ENCODE assay signal across 8 mouse cellular contexts in genomic region chr11:101301299-101302003, GRCm38 (mm10). TPM values are rescaled to one million over a fixed set of nuclear protein-coding genes. Genes with fewer than 3 reads are reported as not detected.
DNase-seq lines count a peak whose midpoint lies in the region; ATAC-seq lines count a peak whose summit lies in the region.

No protein-coding gene starts in this region.

- no peaks in the 10 kb centered on the region for H3K27me3 ChIP-seq in heart, embryonic 16.5 days (ENCODE audit: control insufficient read depth, insufficient read depth, low read length)
- H3K27me3 ChIP-seq in hindbrain, embryonic 14.5 days (ENCODE audit: control insufficient read depth, insufficient read depth, low read length): no peaks in the 10 kb centered on the region
- H3K27me3 ChIP-seq in midbrain, embryonic 14.5 days (ENCODE audit: control insufficient read depth, insufficient read depth, low read length): no peaks in the 10 kb centered on the region

- peak overlapping the region; percentile 89 for H3K9ac ChIP-seq in heart, embryonic 16.5 days (ENCODE audit: low read length)
- H3K9ac ChIP-seq in hindbrain, embryonic 14.5 days: peak overlapping the region; percentile 90
- peak overlapping the region; percentile 81 for H3K9ac ChIP-seq in midbrain, embryonic 14.5 days (replicated peaks; ENCODE audit: low read length)

- no peak for ATAC-seq in heart, embryonic 16.5 days (replicated peaks; ENCODE audit: extremely low read depth, insufficient read depth, low FRiP score)
- peak; percentile 20 for ATAC-seq in activated CD4-positive, CD25-positive, alpha-beta regulatory T cell, adult 4 months
- ATAC-seq in hindbrain, embryonic 14.5 days (ENCODE audit: low FRiP score): no peak
- ATAC-seq in midbrain, embryonic 14.5 days (ENCODE audit: low FRiP score, low TSS enrichment): no peak

- 11% methylated on average over 26 of the region's 26 CpGs for WGBS in heart, embryonic 16.5 days
- 13% methylated on average over 26 of the region's 26 CpGs for WGBS in hindbrain, embryonic 14.5 days
- 14% methylated on average over 26 of the region's 26 CpGs for WGBS in midbrain, embryonic 14.5 days

- DNase-seq in heart, adult 18-20 months: no peak
- no peak for DNase-seq in hindbrain, embryonic 14.5 days (ENCODE audit: low spot score)
- DNase-seq in midbrain, embryonic 14.5 days: no peak
- no peak for DNase-seq in adrenal gland, postnatal 10 days
- no peak for DNase-seq in embryo, embryonic 10 days (ENCODE audit: low spot score)
- no peak for DNase-seq in kidney, adult 8-10 months

- H3K4me3 ChIP-seq in heart, embryonic 16.5 days (ENCODE audit: low read length): peak overlapping the region; percentile 92
- peak overlapping the region; percentile 65 for H3K4me3 ChIP-seq in hindbrain, embryonic 14.5 days (replicated peaks; ENCODE audit: low read length)
- H3K4me3 ChIP-seq in midbrain, embryonic 14.5 days (replicated peaks; ENCODE audit: low read depth, low read length): peak overlapping the region; percentile 89

- H3K4me1 ChIP-seq in heart, embryonic 16.5 days (ENCODE audit: control insufficient read depth, insufficient read depth, low read length): peaks cover 11% of the 10 kb centered on the region
- H3K4me1 ChIP-seq in hindbrain, embryonic 14.5 days (replicated peaks; ENCODE audit: control insufficient read depth, insufficient read depth, low read length): peaks cover 12% of the 10 kb centered on the region
- H3K4me1 ChIP-seq in midbrain, embryonic 14.5 days (ENCODE audit: control insufficient read depth, insufficient read depth, low read length): peaks cover 12% of the 10 kb centered on the region

- H3K9me3 ChIP-seq in heart, embryonic 16.5 days (replicated peaks; ENCODE audit: control insufficient read depth, low read length): no peaks in the 10 kb centered on the region
- H3K9me3 ChIP-seq in hindbrain, embryonic 14.5 days (ENCODE audit: control insufficient read depth, low read length): no peaks in the 10 kb centered on the region
- H3K9me3 ChIP-seq in midbrain, embryonic 14.5 days (ENCODE audit: control insufficient read depth, low read length): no peaks in the 10 kb centered on the region

- H3K36me3 ChIP-seq in heart, embryonic 16.5 days (ENCODE audit: control insufficient read depth, insufficient read depth): peaks cover 8% of the 10 kb centered on the region; the same call in 1 of the 2 replicates
- H3K36me3 ChIP-seq in hindbrain, embryonic 14.5 days (replicated peaks; ENCODE audit: control insufficient read depth, insufficient read depth): peaks cover 29% of the 10 kb centered on the region
- peaks cover 30% of the 10 kb centered on the region for H3K36me3 ChIP-seq in midbrain, embryonic 14.5 days (ENCODE audit: control insufficient read depth, insufficient read depth, low read length)

- no peak overlapping the region; the same call in 1 of the 2 replicates for H3K27ac ChIP-seq in heart, embryonic 16.5 days (ENCODE audit: low read length)
- peak overlapping the region; percentile 52 for H3K27ac ChIP-seq in hindbrain, embryonic 14.5 days
- peak overlapping the region; percentile 75 for H3K27ac ChIP-seq in midbrain, embryonic 14.5 days (replicated peaks; ENCODE audit: low read depth, low read length)

- peak overlapping the region; percentile 94 for H3K4me2 ChIP-seq in heart, embryonic 16.5 days (ENCODE audit: low read depth, low read length)
- H3K4me2 ChIP-seq in hindbrain, embryonic 14.5 days (replicated peaks): peak overlapping the region; percentile 99
- H3K4me2 ChIP-seq in midbrain, embryonic 14.5 days (ENCODE audit: low read length): peak overlapping the region; percentile 98

RNA-seq across cellular contexts. Expression of gene Becn1, which starts 0.6 kb away (rescaled TPM):
- polyA plus RNA-seq in heart, embryonic 16.5 days (2015; fragmentation: Nextera tagmentation; extraction: Ambion mirVana): 135 TPM in 2 replicates
- 10 to 100 TPM; 85.4 to 96.5 TPM for total RNA-seq in heart, adult 18-20 months (2021)
- polyA plus RNA-seq in activated CD4-positive, CD25-positive, alpha-beta regulatory T cell, adult 4 months (2017; shearing (Covaris generic)): 10 to 100 TPM; 79.0 to 81.0 TPM
- 172 and 176 TPM in 2 replicates for polyA plus RNA-seq in hindbrain, embryonic 14.5 days (2014; fragmentation: Nextera tagmentation; extraction: Ambion mirVana)
- polyA plus RNA-seq in midbrain, embryonic 14.5 days (2014; fragmentation: Nextera tagmentation; extraction: Ambion mirVana): 148 and 193 TPM in 2 replicates
- 100 to 1,000 TPM; 132 to 133 TPM for total RNA-seq in adrenal gland, postnatal 10 days (2021)

RNA-seq across cellular contexts. Expression of gene Psme3, which starts 14.6 kb away (rescaled TPM):
- polyA plus RNA-seq in heart, embryonic 16.5 days (2015; fragmentation: Nextera tagmentation; extraction: Ambion mirVana): 94.1 and 103 TPM in 2 replicates
- total RNA-seq in heart, adult 18-20 months (2021): 10 to 100 TPM; 65.0 to 86.3 TPM
- 10 to 100 TPM; 37.1 to 53.3 TPM for polyA plus RNA-seq in activated CD4-positive, CD25-positive, alpha-beta regulatory T cell, adult 4 months (2017; shearing (Covaris generic))
- 89.7 and 97.3 TPM in 2 replicates for polyA plus RNA-seq in hindbrain, embryonic 14.5 days (2014; fragmentation: Nextera tagmentation; extraction: Ambion mirVana)
- 101 and 103 TPM in 2 replicates for polyA plus RNA-seq in midbrain, embryonic 14.5 days (2014; fragmentation: Nextera tagmentation; extraction: Ambion mirVana)
- total RNA-seq in adrenal gland, postnatal 10 days (2021): 100 to 1,000 TPM; 125 to 132 TPM

RNA-seq across cellular contexts. Expression of gene Coa3, which starts 22.5 kb away (rescaled TPM):
- polyA plus RNA-seq in heart, embryonic 16.5 days (2015; fragmentation: Nextera tagmentation; extraction: Ambion mirVana): 166 and 175 TPM in 2 replicates
- 100 to 1,000 TPM in 1 of 2 experiments, 10 to 100 TPM in 1; 98.3 to 108 TPM for total RNA-seq in heart, adult 18-20 months (2021)
- polyA plus RNA-seq in activated CD4-positive, CD25-positive, alpha-beta regulatory T cell, adult 4 months (2017; shearing (Covaris generic)): 100 to 1,000 TPM; 109 to 144 TPM
- polyA plus RNA-seq in hindbrain, embryonic 14.5 days (2014; fragmentation: Nextera tagmentation; extraction: Ambion mirVana): 242 and 256 TPM in 2 replicates
- 221 and 243 TPM in 2 replicates for polyA plus RNA-seq in midbrain, embryonic 14.5 days (2014; fragmentation: Nextera tagmentation; extraction: Ambion mirVana)
- 10 to 100 TPM; 79.8 to 84.3 TPM for total RNA-seq in adrenal gland, postnatal 10 days (2021)

RNA-seq across cellular contexts. Expression of gene Cntd1, which starts 22.6 kb away (rescaled TPM):
- polyA plus RNA-seq in heart, embryonic 16.5 days (2015; fragmentation: Nextera tagmentation; extraction: Ambion mirVana): 0.87 and 0.91 TPM in 2 replicates
- total RNA-seq in heart, adult 18-20 months (2021): under 1 TPM; 0.15 to 0.23 TPM
- 1 to 10 TPM in 1 of 2 experiments, not detected in 1; 1.0 TPM for polyA plus RNA-seq in activated CD4-positive, CD25-positive, alpha-beta regulatory T cell, adult 4 months (2017; shearing (Covaris generic))
- polyA plus RNA-seq in hindbrain, embryonic 14.5 days (2014; fragmentation: Nextera tagmentation; extraction: Ambion mirVana): 0.42 and 0.91 TPM in 2 replicates
- 0.38 and 0.55 TPM in 2 replicates for polyA plus RNA-seq in midbrain, embryonic 14.5 days (2014; fragmentation: Nextera tagmentation; extraction: Ambion mirVana)
- total RNA-seq in adrenal gland, postnatal 10 days (2021): 1 to 10 TPM in 1 of 2 experiments, under 1 TPM in 1; 0.63 to 1.4 TPM

RNA-seq across cellular contexts. Expression of gene Aoc2, which starts 23.4 kb away (rescaled TPM):
- 0.89 and 0.92 TPM in 2 replicates for polyA plus RNA-seq in heart, embryonic 16.5 days (2015; fragmentation: Nextera tagmentation; extraction: Ambion mirVana)
- total RNA-seq in heart, adult 18-20 months (2021): 1 to 10 TPM; 1.2 to 2.2 TPM
- 1 to 10 TPM; 2.1 to 2.5 TPM for polyA plus RNA-seq in activated CD4-positive, CD25-positive, alpha-beta regulatory T cell, adult 4 months (2017; shearing (Covaris generic))
- 1.3 and 1.6 TPM in 2 replicates for polyA plus RNA-seq in hindbrain, embryonic 14.5 days (2014; fragmentation: Nextera tagmentation; extraction: Ambion mirVana)
- polyA plus RNA-seq in midbrain, embryonic 14.5 days (2014; fragmentation: Nextera tagmentation; extraction: Ambion mirVana): 1.3 and 1.7 TPM in 2 replicates
- 1 to 10 TPM; 6.0 to 9.0 TPM for total RNA-seq in adrenal gland, postnatal 10 days (2021)
